Mouse (Mus musculus) CD8-positive naive resting alpha-beta T cell, adult 57 days (primary cell): ENCODE data around the gene Btnl10. TPM values are rescaled to one million over a fixed set of nuclear protein-coding genes. Genes with fewer than 3 reads are reported as not detected.

Experiments used
- total RNA-seq: library from RNA; stranded (reverse); gene quantifications from one replicate; pipeline ENCODE4 v1.2.4, GENCODE M21; 2023

The Btnl10 gene
- not detected for total RNA-seq

DNA sequence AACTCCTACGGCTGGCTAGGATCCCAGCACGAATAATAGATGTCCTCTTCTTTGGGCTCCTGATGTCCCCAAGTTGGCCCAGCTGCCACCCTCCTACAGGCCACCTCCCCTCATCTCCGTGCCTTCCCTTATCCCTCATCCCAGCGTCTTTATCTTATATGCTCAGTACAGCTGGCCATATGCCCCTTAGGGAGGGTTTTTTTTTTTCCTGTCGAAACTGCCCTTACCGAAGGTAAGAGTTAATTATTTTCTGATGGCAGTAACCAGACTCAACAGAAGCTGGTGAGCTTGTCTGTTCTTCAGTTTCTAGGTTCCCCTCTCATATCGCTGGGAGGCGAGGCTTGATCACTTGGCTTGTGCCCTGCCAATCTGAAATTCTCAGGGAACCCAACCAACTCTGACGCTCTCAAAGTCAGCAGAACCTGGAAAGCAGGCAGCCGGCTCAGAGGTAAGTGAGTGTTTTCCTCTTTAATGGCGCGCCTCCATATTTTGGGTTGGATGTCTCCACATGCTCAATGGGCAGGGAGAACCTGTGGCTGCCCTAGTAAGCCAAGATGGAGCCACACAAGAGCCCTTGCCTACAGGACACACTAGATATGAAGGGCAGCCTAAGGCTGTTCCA, at the start of gene Btnl10:
TSS of gene Btnl10 (plus strand) at position 164 of the 622 bp plus-strand sequence.

DNA sequence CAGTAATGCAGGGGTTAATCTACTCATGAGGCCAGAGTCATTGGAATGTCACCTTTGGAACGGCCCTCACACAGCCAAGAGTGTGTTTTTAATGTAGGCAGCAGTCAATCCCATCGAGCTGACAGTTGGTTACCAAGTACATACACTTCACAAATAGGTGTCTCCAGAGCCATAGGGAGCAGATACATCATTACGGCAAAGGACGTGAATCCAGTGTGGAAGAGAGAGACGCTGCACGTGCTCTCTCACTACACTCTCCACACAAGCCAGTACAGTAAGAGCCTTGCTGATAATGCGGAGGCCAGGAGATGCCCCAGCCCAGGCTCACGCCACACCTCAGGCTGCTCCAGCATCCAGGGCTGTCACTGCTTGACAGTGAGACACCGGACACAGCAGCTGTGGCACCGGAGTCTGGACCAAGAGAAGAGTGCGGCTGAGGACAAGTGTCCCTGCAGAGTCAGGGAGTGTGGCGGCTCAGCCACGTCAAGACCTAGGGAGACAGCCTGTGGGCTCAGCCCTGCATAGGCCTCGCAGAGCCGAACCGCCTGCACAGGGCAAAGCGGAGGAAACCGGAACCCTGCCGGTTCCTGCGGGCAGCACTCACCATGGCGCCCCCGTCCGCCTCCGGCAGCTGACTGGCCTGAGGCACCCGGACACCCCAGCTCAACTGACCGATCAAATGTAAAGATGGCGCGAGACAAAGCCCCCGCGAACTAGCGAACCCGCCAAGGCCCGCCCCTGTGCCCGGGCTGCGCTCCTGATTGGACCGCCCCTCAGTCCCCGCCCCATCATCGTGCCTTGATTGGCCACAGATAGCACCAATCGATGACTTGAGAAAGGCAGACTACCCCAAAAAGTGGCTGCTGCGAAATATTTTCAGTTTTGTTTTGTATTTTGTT, 13.9 kb upstream of the Btnl10 start, which contains the start of gene Zfp39:
TSS of gene Zfp39 (minus strand) at position 715 of the 899 bp plus-strand sequence.

DNA sequence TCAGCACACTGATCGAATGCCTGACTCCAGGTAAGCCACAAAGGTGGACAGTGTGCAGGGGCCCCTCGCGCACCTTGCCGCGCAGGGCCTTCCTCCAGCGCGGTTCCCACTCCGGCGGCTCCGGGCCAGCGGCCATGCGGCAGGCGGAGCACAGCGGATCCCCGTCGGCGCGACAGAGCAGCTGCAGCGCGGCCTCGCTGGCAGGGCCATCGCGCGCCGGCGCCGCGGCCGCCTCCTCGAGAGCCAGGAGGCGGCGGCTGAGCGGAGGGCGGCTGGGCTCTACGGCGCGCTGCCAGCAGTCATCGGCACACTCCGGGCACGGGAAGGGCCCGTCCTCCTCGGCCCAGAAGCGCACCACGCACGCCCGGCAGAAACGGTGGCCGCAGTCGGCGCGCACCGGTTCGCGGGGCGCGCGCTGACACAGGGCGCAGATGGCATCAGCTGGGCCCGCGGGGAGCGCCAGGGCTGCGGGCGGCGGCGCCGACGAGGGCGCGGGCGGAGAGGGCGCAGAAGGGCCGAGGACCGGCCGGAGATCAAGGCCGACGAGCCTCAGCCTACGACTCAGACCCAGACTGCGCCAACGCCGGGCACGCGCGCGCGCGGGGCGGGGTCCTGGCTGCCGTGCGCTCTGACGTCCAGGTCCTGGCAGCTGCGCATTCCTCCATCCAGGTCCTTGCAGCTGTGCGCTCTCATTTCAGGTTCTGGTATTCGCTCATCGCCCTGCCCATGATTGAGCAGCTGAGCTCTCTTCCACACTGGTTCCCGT, 20.8 kb downstream of the Btnl10 start, which contains the start of gene Rnf187:
TSS of gene Rnf187 (minus strand) at position 595 of the 766 bp plus-strand sequence.

DNA sequence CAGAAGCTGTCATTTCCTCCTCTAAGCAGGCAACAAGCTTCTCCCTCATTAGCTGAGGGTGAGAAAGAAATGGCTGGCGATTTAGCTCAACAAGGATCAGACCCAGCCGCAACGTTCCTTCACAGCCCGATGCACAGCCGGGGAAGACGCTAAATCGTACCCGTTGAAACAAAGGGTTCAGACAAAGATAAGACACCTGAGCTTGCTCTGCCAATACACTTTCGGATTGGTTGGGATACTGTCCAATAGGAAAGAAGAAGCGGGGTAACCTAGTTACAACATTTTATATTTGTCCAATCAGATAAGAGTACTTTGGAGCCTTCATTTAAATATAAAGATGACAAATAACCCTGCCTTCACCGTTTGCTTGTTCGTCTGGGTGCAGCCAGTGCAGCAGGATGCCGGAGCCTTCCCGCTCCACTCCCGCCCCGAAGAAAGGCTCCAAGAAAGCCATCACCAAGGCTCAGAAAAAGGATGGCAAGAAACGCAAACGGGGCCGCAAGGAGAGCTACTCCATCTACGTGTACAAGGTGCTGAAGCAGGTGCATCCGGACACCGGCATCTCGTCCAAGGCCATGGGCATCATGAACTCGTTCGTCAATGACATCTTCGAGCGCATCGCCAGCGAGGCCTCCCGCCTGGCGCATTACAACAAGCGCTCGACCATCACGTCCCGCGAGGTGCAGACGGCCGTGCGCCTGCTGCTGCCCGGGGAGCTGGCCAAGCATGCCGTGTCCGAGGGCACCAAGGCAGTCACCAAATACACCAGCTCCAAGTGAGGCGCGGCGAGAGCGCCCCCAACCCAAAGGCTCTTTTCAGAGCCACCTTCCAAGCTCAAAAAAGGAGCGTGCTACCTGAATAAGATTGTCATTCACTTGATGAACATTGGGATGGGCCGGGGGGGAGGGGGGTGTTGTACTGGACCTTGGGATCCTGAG, 31.1 kb downstream of the Btnl10 start, which contains the start of gene Hist3h2ba:
TSS of gene Hist3h2ba (plus strand) at position 379 of the 938 bp plus-strand sequence.

DNA sequence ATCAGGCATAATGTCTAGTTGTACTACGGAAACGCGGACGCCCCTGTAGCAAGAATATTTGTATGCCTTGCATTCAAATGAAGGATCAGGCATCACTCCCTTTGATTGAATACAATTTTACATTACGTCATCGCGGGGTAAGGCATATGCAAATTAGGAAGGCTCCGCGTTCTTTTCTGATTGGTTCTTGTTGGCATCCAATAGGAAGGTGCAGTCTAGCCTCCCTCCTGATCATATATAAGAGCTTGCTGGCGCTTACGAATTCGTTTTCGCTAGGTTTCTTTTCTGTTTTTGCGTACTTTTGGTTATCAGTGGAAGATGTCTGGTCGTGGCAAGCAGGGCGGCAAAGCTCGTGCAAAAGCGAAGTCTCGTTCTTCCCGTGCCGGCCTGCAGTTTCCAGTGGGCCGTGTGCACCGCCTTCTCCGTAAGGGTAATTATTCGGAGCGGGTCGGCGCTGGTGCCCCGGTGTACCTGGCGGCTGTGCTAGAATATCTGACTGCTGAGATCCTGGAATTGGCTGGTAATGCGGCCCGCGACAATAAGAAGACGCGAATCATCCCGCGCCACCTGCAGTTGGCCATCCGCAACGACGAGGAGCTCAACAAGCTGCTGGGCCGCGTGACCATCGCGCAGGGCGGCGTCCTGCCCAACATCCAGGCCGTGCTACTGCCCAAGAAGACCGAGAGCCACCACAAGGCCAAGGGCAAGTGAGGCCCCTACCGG, 36.9 kb downstream of the Btnl10 start, which contains the start of the genes Hist3h2a and Trim17:
TSS of gene Hist3h2a (plus strand) at position 266 of the 723 bp plus-strand sequence.
TSS of gene Trim17 (plus strand) at position 266 of the 723 bp plus-strand sequence.

Other genes with a start within 250 kb of the Btnl10 start
- not detected for gene Olfr320, start 236.8 kb upstream of the Btnl10 start, total RNA-seq
- gene Olfr319, start 218.7 kb upstream of the Btnl10 start, total RNA-seq: not detected
- gene Olfr318, start 193.9 kb upstream of the Btnl10 start, total RNA-seq: 0.43 TPM
- gene Olfr317, start 178.7 kb upstream of the Btnl10 start, total RNA-seq: not detected
- not detected for gene Olfr316, start 165.2 kb upstream of the Btnl10 start, total RNA-seq
- not detected for gene Olfr315, start 144.7 kb upstream of the Btnl10 start, total RNA-seq
- not detected for gene Olfr314, start 135.0 kb upstream of the Btnl10 start, total RNA-seq
- not detected for gene Fam183b, start 115.9 kb upstream of the Btnl10 start, total RNA-seq
- gene Olfr313, start 102.9 kb upstream of the Btnl10 start, total RNA-seq: not detected
- gene Olfr312, start 88.7 kb upstream of the Btnl10 start, total RNA-seq: not detected
- not detected for gene Olfr311, start 78.7 kb upstream of the Btnl10 start, total RNA-seq
- 8.2 TPM for gene Gm12258, start 70.8 kb upstream of the Btnl10 start, total RNA-seq
- 12.2 TPM for gene 2810021J22Rik, start 50.7 kb upstream of the Btnl10 start, total RNA-seq
- 11.7 TPM for gene Zfp39, start 13.7 kb upstream of the Btnl10 start, total RNA-seq
- gene Rnf187, start 21.0 kb downstream of the Btnl10 start, total RNA-seq: 120 TPM
- gene Hist3h2ba, start 31.0 kb downstream of the Btnl10 start, total RNA-seq: 11.3 TPM
- 40.1 TPM for gene Hist3h2a, start 36.8 kb downstream of the Btnl10 start, total RNA-seq
- 0.28 TPM for gene Trim17, start 36.8 kb downstream of the Btnl10 start, total RNA-seq
- gene Trim11, start 60.2 kb downstream of the Btnl10 start, total RNA-seq: 64.9 TPM
- 0.31 TPM for gene Obscn, start 218.5 kb downstream of the Btnl10 start, total RNA-seq
- 38.2 TPM for gene Iba57, start 245.8 kb downstream of the Btnl10 start, total RNA-seq